Mouse (Mus musculus): ENCODE data around the gene Drosha. TPM values are rescaled to one million over a fixed set of nuclear protein-coding genes. Genes with fewer than 3 reads are reported as not detected.
A peak's percentile ranks its signal among the peaks of the same experiment; 100 is the strongest.
"Not testable (repeated sequence)": the region's sequence is repeated elsewhere in the genome, so short reads cannot be mapped to it uniquely, and the experiment has no call there.

Drosha gene
- 10 to 100 TPM; 34.8 to 39.1 TPM for total RNA-seq (2021)
- long read RNA-seq, experiment 1, full-length matches to known transcripts: 5 of 16 reads
- long read RNA-seq, experiment 1, partial matches to known transcripts: 8 of 16 reads
- long read RNA-seq, experiment 1, other reads (novel, unspliced or antisense): 3 of 16 reads
- long read RNA-seq, experiment 2, full-length matches to known transcripts: 6 of 17 reads
- long read RNA-seq, experiment 2, partial matches to known transcripts: 9 of 17 reads
- long read RNA-seq, experiment 2, other reads (novel, unspliced or antisense): 2 of 17 reads

DNA sequence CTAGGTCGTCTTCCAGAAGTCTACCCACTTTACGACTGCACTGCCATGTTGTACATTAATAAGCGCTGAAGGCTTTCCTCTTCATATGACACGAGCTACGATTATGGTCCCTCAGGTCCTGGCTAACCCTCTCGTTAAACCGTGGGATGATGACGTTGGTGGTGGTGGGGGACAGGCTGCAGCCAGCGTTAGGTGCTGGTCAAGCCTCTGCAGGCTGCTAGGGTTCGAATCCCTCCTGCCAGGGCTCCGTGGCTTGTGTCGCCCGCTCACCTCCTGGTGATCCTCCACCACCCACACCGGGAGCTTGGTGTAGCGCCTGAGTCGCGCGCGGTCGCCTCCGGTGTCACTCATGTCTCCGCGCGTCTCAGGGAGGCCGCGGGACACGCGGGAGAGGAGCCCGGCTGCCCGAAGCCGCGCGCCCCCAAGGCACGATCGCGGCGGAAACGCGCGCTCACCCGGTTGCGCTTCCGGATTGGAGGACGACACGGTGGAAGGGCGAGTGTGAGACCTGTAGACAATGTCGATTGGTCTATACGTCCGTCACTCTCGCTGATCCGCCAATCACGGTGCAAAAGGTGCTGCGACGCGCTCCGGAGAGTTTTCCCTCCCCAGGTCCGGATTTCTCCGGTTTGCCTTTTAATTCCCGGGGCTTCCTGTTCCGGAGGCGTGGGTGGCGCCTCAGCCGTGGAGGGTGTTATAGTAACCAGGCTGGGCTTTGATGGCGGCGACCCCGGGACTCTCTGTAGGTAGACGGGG, at the start of gene Drosha, which contains the start of gene 6030458C11Rik:
Drosha (plus strand) TSS at position 619 of the 756 bp plus-strand sequence.
6030458C11Rik (minus strand) TSS at position 453 of the 756 bp plus-strand sequence.
- peak; percentile 99 to 100 for DNase-seq

- DNase-seq: no peak
Observed at GRCm38 (mm10) chr15:12781296-12781695, 43.3 kb upstream of the Drosha start.

DNA sequence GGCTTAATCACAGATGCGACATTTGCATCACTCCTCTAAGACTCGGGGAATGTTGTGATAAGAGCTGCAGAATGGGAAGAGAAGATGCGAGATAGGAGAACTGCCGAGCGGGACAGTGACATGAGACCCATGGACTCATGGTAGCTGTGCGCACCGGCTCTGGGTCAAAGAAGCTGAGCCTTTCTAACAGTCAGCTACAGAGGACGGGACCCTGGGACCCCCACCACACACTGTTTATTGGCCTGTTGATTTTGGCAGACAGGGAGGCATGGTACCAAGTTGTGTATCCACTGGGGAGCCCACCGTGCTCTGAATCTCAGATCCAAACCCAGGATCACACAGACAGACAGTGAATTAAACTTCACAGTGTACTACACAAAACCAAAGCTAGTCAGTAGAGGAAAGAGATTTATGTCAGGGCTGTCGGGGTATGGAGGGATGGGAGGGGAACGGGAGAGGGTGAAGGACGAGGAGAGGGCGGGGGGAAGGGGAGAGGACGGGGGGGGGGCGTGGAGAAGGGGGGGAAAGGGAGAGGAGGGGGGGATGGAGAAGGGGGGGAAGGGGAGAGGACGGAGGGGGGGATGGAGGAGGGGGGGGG, 42.8 kb upstream of the Drosha start:
- DNase-seq: no peak

DNA sequence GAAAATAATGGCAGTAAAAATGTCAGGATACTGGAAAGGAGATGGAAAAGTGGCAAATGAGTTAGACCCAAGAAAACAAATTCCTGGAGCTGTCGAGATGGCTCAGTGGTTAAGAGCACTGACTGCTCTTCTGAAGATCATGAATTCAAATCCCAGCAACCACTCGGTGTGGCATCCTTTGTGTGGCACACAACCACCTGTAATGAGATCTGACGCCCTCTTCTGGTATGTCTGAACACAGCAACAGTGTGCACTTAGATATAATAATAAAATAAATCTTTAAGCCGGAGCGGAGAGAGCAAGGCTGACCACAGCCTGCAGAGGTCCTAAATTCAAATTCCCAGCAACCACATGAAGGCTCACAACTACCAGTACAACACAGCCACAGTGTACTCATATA, 36.1 kb upstream of the Drosha start:
- DNase-seq: no peak

DNA sequence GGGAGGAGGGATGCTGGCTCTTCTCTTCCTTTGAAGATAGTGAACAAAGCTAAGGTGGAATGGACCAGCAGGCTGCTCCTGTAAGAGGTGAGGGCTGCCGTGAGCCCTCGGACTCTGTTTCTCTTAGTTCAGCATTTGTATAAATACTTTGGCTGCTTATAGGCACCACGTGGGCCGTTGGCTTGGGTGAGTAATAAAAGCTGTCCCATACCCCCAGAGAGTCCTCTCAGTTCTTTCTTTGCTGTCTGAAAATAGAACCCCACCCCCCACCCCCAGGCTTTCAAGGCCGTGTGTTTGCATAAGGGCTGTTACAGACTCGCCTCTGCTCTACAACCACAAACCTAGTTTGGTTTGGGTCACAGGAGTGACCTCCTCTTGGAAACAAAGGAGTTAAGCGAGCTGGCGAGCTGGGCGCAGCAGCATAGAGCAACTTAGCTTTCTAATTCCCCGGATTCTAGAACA, 35.2 kb upstream of the Drosha start:
- no peak for DNase-seq

DNA sequence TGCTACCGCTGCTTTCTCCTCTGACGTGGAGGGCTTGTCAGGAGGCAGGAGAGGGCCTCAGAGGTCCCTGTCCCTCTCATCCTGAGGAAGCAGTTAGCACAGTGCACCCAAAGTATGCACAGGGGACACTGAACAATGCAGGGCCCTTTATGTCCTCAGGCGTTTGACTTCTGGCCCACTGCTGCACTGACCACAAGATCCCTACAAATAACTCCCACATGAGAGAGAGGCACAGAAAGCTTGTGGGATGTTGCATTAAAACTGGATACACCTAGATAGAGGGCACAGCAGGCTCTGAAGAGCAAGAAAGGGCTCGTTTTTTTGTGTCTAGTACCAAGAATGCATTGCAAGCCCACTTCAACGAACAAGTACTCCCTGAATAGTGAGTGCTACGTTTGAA, 30.3 kb upstream of the Drosha start:
- DNase-seq: no peak

GRCm38 (mm10) chr15:12795457-12795894, 29.1 kb upstream of the Drosha start:
- DNase-seq: peak; percentile 55 to 80

- no peak for DNase-seq
Observed at GRCm38 (mm10) chr15:12795909-12796470, 28.6 kb upstream of the Drosha start.

- DNase-seq: no peak
Observed at GRCm38 (mm10) chr15:12798043-12798442, 26.6 kb upstream of the Drosha start.

GRCm38 (mm10) chr15:12800405-12801141, 24.0 kb upstream of the Drosha start:
- no peak for DNase-seq

DNA sequence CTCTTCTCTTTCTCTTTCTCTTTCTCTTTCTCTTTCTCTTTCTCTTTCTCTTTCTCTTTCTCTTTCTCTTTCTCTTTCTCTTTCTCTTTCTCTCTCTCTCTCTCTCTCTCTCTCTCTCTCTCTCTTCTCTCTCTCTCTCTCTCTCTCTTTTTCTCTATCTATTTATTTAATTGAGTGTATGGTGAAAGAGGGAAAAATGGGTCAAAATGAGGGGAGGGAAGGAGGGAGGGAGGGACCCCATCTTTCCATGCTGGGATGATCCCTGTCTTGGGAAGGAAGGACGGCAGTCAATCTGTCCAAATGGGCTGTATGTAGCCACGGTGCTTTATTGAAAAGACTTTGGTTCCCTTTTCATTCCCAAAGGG, 23.5 kb upstream of the Drosha start:
- not testable (repeated sequence) for DNase-seq

DNA sequence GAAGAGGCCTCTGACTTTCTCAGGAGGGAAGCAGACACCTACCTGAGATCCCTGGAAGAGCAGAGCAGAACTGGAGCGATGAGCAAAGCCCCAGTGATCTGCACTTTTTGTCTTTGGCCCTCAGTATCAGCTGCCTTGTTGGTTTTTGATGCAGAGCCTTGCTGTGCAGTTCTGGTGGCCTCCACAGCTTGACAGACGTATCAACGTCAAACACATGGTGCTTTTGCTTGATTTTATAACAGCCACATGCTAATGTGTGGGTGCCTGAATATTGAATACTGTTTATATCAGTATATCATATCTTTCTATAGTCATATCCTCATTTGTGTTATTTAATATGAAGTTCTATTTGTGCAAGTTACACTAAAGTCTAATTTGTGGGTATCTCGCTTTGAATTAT, 19.5 kb upstream of the Drosha start:
- DNase-seq: no peak

DNA sequence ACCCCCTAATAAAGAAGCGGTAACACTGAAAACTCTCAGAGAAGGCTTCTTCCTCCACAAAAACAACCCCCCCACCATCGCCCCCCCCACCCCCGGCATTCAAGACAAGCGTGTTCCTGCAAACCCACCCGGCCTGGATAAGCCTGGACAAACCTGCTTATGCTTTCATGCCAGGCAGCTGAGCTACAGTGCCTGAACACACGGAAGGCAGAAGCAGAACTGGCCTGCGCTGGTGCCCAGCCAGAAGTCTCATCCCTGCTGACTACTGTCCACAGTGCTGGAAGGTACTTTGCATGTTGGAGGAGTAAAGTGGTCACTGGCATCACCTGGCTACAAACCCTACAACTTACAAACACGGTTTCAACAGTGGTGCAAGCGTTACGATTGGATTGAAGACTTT, 17.5 kb upstream of the Drosha start:
- no peak for DNase-seq

- no peak for DNase-seq
Observed at GRCm38 (mm10) chr15:12809305-12809704, 15.3 kb upstream of the Drosha start.

DNA sequence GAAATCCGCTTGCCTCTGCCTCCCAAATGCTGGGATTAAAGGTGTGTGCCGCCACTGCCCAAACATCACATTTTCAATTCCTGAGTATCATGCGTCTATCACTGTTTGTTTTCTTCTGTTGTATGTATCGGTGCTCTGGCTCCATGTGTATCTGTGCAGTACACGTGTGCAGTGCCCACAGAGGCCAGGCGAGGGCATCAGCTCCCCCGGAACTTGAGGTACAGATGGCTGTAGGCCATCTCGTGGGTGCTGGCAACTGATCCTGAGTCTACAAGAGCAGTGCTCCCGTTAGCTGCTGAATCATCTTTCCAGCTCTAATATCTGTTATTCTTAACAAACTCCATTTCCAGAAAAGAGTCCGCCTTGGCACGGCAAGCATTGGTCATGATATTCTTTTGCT, 12.0 kb upstream of the Drosha start:
- DNase-seq: no peak

- DNase-seq: no peak
Observed at GRCm38 (mm10) chr15:12817592-12817991, 7.0 kb upstream of the Drosha start.

GRCm38 (mm10) chr15:12822416-12823395, 1.9 kb upstream of the Drosha start:
- no peak for DNase-seq

- DNase-seq: no peak
Observed at GRCm38 (mm10) chr15:12823455-12824119, 1.0 kb upstream of the Drosha start.

GRCm38 (mm10) chr15:12824965-12825364, 350 bp downstream of the Drosha start:
- DNase-seq: no peak

- DNase-seq: no peak
Observed at GRCm38 (mm10) chr15:12825408-12825807, 793 bp downstream of the Drosha start.
